Comparison of ENCODE assay signal across 30 mouse cellular contexts in the genomic region with DNA sequence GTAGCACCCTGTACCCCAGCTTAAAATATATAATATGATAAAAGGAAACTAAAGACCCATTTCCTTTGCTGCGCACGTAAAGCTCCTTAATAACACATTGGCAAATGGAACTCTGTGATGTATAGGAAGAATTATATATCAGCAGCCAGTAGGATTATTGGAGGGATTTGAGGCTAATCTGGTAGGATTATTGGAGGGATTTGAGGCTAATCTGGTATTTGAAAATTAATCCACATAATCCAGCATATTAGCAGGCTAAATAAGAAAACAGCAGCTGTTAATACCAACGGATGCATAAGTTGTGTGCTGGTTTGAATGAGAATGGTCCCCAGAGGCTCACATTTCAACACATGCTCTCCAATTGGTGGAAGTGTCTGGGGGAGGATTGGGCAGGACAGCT.
DNase-seq lines count a peak whose midpoint lies in the region; ATAC-seq and TF ChIP-seq lines count a peak whose summit lies in the region.
"Had no signal": no experiment of that assay in that cellular context is flagged by ENCODE, and none has a peak within 500 bp of the region (broad histone marks: within the 10 kb centered on the region; RNA-seq: fewer than 3 reads in every experiment).

No protein-coding gene starts in this region.

- no peak overlapping the region for H3K9ac ChIP-seq in hindbrain, embryonic 12.5 days
- H3K9ac ChIP-seq: embryonic facial prominence, embryonic 13.5 days; forebrain, embryonic 12.5 days; forebrain, embryonic 15.5 days; heart, embryonic 12.5 days; heart, embryonic 15.5 days; hindbrain, embryonic 13.5 days; intestine, embryonic 15.5 days had no signal

- intact Hi-C loops in gastrocnemius, postnatal 36 days (cut with DNase I): no loop called here

- H3K36me3 ChIP-seq in hindbrain, embryonic 12.5 days: no peaks in the 10 kb centered on the region
- H3K36me3 ChIP-seq in hindbrain, embryonic 10.5 days: no peaks in the 10 kb centered on the region
- H3K36me3 ChIP-seq: embryonic facial prominence, embryonic 10.5 days; embryonic facial prominence, embryonic 13.5 days; forebrain, embryonic 12.5 days; forebrain, embryonic 15.5 days; G1E; heart, embryonic 12.5 days; heart, embryonic 15.5 days; hindbrain, embryonic 13.5 days; intestine, embryonic 15.5 days had no signal

- no peaks in the 10 kb centered on the region for H3K27me3 ChIP-seq in hindbrain, embryonic 12.5 days
- no peaks in the 10 kb centered on the region for H3K27me3 ChIP-seq in hindbrain, embryonic 10.5 days (ENCODE audit: insufficient read depth, poor library complexity, severe bottlenecking)
- H3K27me3 ChIP-seq: embryonic facial prominence, embryonic 13.5 days; forebrain, embryonic 12.5 days; forebrain, embryonic 15.5 days; heart, embryonic 12.5 days; heart, embryonic 15.5 days; hindbrain, embryonic 13.5 days; intestine, embryonic 15.5 days; Patski had no signal

- no peak for TF ChIP-seq CTCF in brain, embryonic 14.5 days (IDR thresholded peaks at IDR 0.05; ENCODE audit: borderline replicate concordance, extremely low read depth, insufficient read depth, insufficient read length)

- whole genome bisulfite sequencing in hindbrain, embryonic 12.5 days: 84% methylated on average over 3 of the region's 3 CpGs
- WGBS in hindbrain, embryonic 10.5 days: 92% methylated on average over 3 of the region's 3 CpGs

- H3K27ac ChIP-seq in hindbrain, embryonic 12.5 days: no peak overlapping the region
- no peak overlapping the region for H3K27ac ChIP-seq in hindbrain, embryonic 10.5 days
- H3K27ac ChIP-seq: embryonic facial prominence, embryonic 10.5 days; embryonic facial prominence, embryonic 13.5 days; forebrain, embryonic 12.5 days; forebrain, embryonic 15.5 days; heart, embryonic 15.5 days; hindbrain, embryonic 13.5 days; intestine, embryonic 15.5 days had no signal

- no peak for TF ChIP-seq POLR2A in brain, embryonic 14.5 days (IDR thresholded peaks at IDR 0.05; ENCODE audit: borderline replicate concordance, extremely low read depth, insufficient read depth, insufficient read length, poor library complexity, severe bottlenecking)

- DNase-seq in hindbrain, embryonic 10.5 days (ENCODE audit: low spot score): no peak
- peak; percentile 19 for DNase-seq in brain, embryonic 14.5 days (ENCODE audit: low read depth)
- peak; percentile 13 for DNase-seq in retina, embryonic 14.5 days (ENCODE audit: low spot score)
- DNase-seq in gastrocnemius, postnatal 36 days: no peak
- no peak for DNase-seq in adipocyte (ENCODE audit: low spot score)
- DNase-seq: adrenal gland, adult 2 months; adrenal gland, postnatal 14 days; B cell, adult 2 months; cerebellum, adult 11-12 months; cerebellum, adult 8-10 months; cerebellum, postnatal 10 days; cerebellum, postnatal 36 days; embryo, embryonic 11 days; gastrocnemius, postnatal 10 days; heart, adult 18-20 months; heart, postnatal 14 days; heart, postnatal 4 days had no signal

- no peak overlapping the region for H3K4me2 ChIP-seq in hindbrain, embryonic 12.5 days (replicated peaks)
- H3K4me2 ChIP-seq: embryonic facial prominence, embryonic 13.5 days; forebrain, embryonic 12.5 days; forebrain, embryonic 15.5 days; heart, embryonic 12.5 days; heart, embryonic 15.5 days; hindbrain, embryonic 13.5 days; intestine, embryonic 15.5 days had no signal

- H3K4me3 ChIP-seq in hindbrain, embryonic 12.5 days: no peak overlapping the region
- no peak overlapping the region for H3K4me3 ChIP-seq in hindbrain, embryonic 10.5 days
- H3K4me3 ChIP-seq: embryonic facial prominence, embryonic 10.5 days; embryonic facial prominence, embryonic 13.5 days; erythroblast, embryonic 14.5 days; forebrain, embryonic 12.5 days; forebrain, embryonic 15.5 days; heart, embryonic 12.5 days; heart, embryonic 15.5 days; hindbrain, embryonic 13.5 days; intestine, embryonic 15.5 days had no signal

- H3K4me1 ChIP-seq in hindbrain, embryonic 12.5 days: no peaks in the 10 kb centered on the region
- H3K4me1 ChIP-seq in hindbrain, embryonic 10.5 days (replicated peaks): no peaks in the 10 kb centered on the region
- H3K4me1 ChIP-seq: embryonic facial prominence, embryonic 10.5 days; embryonic facial prominence, embryonic 13.5 days; forebrain, embryonic 12.5 days; heart, embryonic 12.5 days; heart, embryonic 15.5 days; hindbrain, embryonic 13.5 days; intestine, embryonic 15.5 days had no signal

- ATAC-seq in hindbrain, embryonic 12.5 days (ENCODE audit: low FRiP score): 0 out of 2 replicates have a peak, but pooled peaks have one; percentile 43
- ATAC-seq: forebrain, embryonic 15.5 days; hindbrain, embryonic 16.5 days; intestine, embryonic 15.5 days; Patski had no signal

- no peaks in the 10 kb centered on the region for H3K9me3 ChIP-seq in hindbrain, embryonic 12.5 days (replicated peaks)
- H3K9me3 ChIP-seq in hindbrain, embryonic 10.5 days: no peaks in the 10 kb centered on the region
- H3K9me3 ChIP-seq: embryonic facial prominence, embryonic 10.5 days; embryonic facial prominence, embryonic 13.5 days; forebrain, embryonic 15.5 days; G1E; heart, embryonic 15.5 days; hindbrain, embryonic 13.5 days; intestine, embryonic 15.5 days had no signal

Comparison
In these comparisons a context has a peak if more than half of its experiments do, and no peak if none do; other contexts are left out.
1. DNase-seq: peak in brain, embryonic 14.5 days (single experiment) and retina, embryonic 14.5 days (single experiment); none in hindbrain, embryonic 10.5 days (single experiment), gastrocnemius, postnatal 36 days (0 of 2) and adipocyte (single experiment).